Mouse (Mus musculus): Measurements from ENCODE around the gene Isoc2a. TPM values are rescaled to one million over a fixed set of nuclear protein-coding genes. Genes with fewer than 3 reads are reported as not detected.
"Not testable (repeated sequence)": the region's sequence is repeated elsewhere in the genome, so short reads cannot be mapped to it uniquely, and the experiment has no call there.

The Isoc2a gene
- polyA plus RNA-seq, 1 experiment from 2014 or later: 0.89 TPM

DNA sequence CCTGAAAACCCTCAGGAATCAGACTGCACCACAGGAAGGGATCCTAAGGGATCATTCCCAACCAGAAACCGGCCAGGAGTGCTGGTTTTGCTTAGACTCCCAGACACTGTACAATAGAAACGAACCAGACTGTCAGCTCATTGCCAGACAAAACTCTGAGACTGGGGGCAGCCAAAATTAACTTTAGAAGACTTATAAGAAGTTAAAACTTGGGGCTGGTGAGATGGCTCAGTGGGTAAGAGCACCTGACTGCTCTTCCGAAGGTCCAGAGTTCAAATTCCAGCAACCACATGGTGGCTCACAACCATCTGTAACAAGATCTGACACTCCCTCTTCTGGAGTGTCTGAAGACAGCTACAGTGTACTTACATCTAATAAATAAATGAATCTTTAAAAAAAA is 16.0 kb upstream of the Isoc2a start:
- ATAC-seq (ENCODE audit: low read depth); H3K36me3 ChIP-seq (ENCODE audit: control insufficient read depth, insufficient read depth); H3K27ac ChIP-seq (ENCODE audit: low read length); H3K4me3 ChIP-seq (ENCODE audit: low read depth, low read length); H3K9ac ChIP-seq (ENCODE audit: low read depth, low read length); H3K4me1 ChIP-seq (ENCODE audit: control insufficient read depth, low read depth, low read length); H3K9me3 ChIP-seq (replicated peaks; ENCODE audit: control insufficient read depth, low read length); H3K4me2 ChIP-seq (ENCODE audit: low read depth, low read length); H3K27me3 ChIP-seq (ENCODE audit: control insufficient read depth, insufficient read depth, low read depth, low read length): not testable (repeated sequence)
- WGBS (ENCODE audit: insufficient replicate concordance): 50% methylated on average over 3 of the region's 3 CpGs

DNA sequence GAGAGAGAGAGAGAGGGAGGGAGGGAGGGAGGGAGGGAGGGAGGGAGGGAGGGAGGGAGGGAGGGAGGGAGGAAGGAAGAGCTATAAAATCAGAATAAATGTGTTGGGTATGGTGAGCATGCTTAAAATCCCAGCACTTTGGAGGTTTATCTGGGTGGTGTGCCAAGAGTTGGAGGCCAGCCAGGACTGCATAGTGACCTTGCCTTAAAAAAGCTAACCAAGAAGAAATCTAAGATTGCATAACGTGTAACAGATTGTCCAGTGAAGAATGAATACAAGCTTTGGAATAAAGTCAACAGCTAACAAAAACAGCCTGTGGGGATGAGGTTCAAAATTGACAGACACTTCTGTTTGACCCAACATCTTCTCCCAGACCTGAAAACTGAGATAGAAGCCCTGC is 13.9 kb upstream of the Isoc2a start:
- H3K9me3 ChIP-seq (replicated peaks; ENCODE audit: control insufficient read depth, low read length): no peaks in the 10 kb centered on the region
- no peak overlapping the region for H3K9ac ChIP-seq (ENCODE audit: low read depth, low read length)
- H3K36me3 ChIP-seq (ENCODE audit: control insufficient read depth, insufficient read depth): no peaks in the 10 kb centered on the region
- ATAC-seq (ENCODE audit: low read depth): no peak
- WGBS (ENCODE audit: insufficient replicate concordance): 38% methylated on average over 1 of the region's 1 CpGs
- H3K4me1 ChIP-seq (ENCODE audit: control insufficient read depth, low read depth, low read length): peaks cover 6% of the 10 kb centered on the region
- H3K4me2 ChIP-seq (ENCODE audit: low read depth, low read length): no peak overlapping the region
- no peak overlapping the region for H3K4me3 ChIP-seq (ENCODE audit: low read depth, low read length)
- no peaks in the 10 kb centered on the region for H3K27me3 ChIP-seq (ENCODE audit: control insufficient read depth, insufficient read depth, low read depth, low read length)
- H3K27ac ChIP-seq (ENCODE audit: low read length): no peak overlapping the region

DNA sequence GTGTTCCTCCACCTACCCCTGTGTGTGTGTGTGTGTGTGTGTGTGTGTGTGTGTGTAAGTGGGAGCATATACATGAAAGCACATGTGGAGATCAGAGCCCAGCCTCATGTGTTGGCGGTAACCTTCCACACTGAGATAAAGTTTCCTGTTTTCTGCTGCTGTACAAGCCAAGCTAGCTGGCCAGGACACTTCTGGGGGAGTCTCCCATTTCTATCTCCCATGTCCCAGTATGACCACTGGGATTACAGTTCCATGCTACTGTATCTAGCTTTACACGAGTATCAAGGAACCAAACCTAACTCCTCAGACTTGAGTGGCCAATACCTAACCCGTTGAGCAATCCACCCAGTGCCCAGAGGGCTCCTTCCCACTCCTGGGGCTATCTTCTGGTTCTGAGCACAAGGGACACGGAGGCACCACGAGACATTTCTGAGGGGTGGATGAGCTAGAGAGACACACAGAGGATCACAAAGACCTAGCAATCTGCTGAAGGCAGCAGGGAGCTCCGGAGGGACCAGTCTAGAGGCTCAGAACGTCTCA is 13.3 kb upstream of the Isoc2a start:
- no peak overlapping the region for H3K4me2 ChIP-seq (ENCODE audit: low read depth, low read length)
- no peaks in the 10 kb centered on the region for H3K27me3 ChIP-seq (ENCODE audit: control insufficient read depth, insufficient read depth, low read depth, low read length)
- 57% methylated on average over 7 of the region's 7 CpGs for WGBS (ENCODE audit: insufficient replicate concordance)
- ATAC-seq (ENCODE audit: low read depth): no peak
- H3K4me3 ChIP-seq (ENCODE audit: low read depth, low read length): no peak overlapping the region
- no peaks in the 10 kb centered on the region for H3K9me3 ChIP-seq (replicated peaks; ENCODE audit: control insufficient read depth, low read length)
- H3K36me3 ChIP-seq (ENCODE audit: control insufficient read depth, insufficient read depth): no peaks in the 10 kb centered on the region
- no peak overlapping the region for H3K27ac ChIP-seq (ENCODE audit: low read length)
- no peak overlapping the region for H3K9ac ChIP-seq (ENCODE audit: low read depth, low read length)
- peaks cover 6% of the 10 kb centered on the region for H3K4me1 ChIP-seq (ENCODE audit: control insufficient read depth, low read depth, low read length)

DNA sequence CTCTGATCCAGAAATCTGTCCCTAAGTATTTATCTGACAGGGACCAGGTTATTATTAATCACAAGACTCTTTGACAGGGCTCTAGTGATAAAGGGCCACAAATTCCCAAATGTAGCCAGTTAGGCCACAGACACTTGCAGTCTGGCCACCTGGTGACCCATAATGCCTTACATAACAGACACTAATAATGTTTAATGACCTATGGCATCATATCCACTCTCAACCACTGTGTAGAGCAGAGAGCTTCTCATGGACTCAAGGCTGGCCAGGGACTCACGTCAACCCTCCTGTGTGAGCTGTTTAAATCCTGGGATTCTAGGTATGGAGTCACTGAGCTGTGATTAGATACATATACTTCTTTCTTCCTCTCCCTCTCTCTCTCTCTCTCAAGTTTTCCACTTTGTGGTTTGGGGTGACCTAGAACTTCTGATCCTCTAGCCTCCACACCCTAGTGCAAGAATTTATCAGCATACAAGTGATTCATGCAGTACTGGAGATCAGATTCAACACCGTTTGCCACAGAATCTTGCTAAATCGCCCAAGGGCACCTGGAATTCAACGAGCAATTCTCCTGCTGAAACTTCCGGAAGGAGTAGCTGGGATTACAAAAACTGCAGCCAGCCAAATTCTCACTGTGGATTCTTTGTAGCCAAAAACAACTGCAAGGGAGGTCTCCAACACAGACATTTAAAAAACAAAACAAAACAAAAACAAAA is 12.7 kb upstream of the Isoc2a start:
- H3K27ac ChIP-seq (ENCODE audit: low read length): no peak overlapping the region
- WGBS (ENCODE audit: insufficient replicate concordance): 65% methylated on average over 5 of the region's 5 CpGs

DNA sequence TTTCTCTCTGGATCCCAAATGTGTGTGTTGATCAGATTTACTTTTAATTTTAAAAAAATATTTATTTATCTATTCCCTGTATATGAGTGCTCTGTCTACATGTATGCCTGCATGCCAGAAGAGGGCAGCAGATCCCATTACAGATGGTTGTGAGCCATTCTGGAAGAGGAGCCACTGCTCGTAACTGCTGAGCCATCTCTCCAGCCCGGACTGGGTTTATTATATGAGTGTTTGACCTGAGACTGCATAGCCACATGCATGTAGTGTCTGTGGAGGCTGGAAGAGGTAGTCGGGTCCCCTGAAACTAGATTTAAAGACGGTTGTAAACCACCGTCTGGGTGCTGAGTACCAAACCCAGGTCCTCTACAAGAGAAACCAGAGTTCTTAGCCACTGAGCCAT is 11.9 kb upstream of the Isoc2a start:
- no peaks in the 10 kb centered on the region for H3K9me3 ChIP-seq (replicated peaks; ENCODE audit: control insufficient read depth, low read length)
- H3K4me1 ChIP-seq (ENCODE audit: control insufficient read depth, low read depth, low read length): peaks cover 6% of the 10 kb centered on the region
- 58% methylated on average over 5 of the region's 5 CpGs for WGBS (ENCODE audit: insufficient replicate concordance)
- H3K9ac ChIP-seq (ENCODE audit: low read depth, low read length): no peak overlapping the region; the same call in 1 of the 2 replicates
- peak overlapping the region; percentile 71 for H3K4me3 ChIP-seq (ENCODE audit: low read depth, low read length)
- no peak overlapping the region for H3K27ac ChIP-seq (ENCODE audit: low read length)
- no peaks in the 10 kb centered on the region for H3K36me3 ChIP-seq (ENCODE audit: control insufficient read depth, insufficient read depth)
- no peak for ATAC-seq (ENCODE audit: low read depth)
- H3K4me2 ChIP-seq (ENCODE audit: low read depth, low read length): peak overlapping the region; percentile 54
- H3K27me3 ChIP-seq (ENCODE audit: control insufficient read depth, insufficient read depth, low read depth, low read length): no peaks in the 10 kb centered on the region

More for the DNA sequence above, 12.7 kb upstream of the Isoc2a start:
- Histone ChIP-seq H3K36me3 (ENCODE audit: control insufficient read depth, insufficient read depth) (no peaks in the 10 kb centered on the region), H3K9me3 (replicated peaks; ENCODE audit: control insufficient read depth, low read length) (no peaks in the 10 kb centered on the region), H3K4me3 (ENCODE audit: low read depth, low read length) (no peak overlapping the region), H3K9ac (ENCODE audit: low read depth, low read length) (no peak overlapping the region), H3K4me2 (ENCODE audit: low read depth, low read length) (no peak overlapping the region), H3K4me1 (ENCODE audit: control insufficient read depth, low read depth, low read length) (peaks cover 6% of the 10 kb centered on the region), H3K27me3 (ENCODE audit: control insufficient read depth, insufficient read depth, low read depth, low read length) (no peaks in the 10 kb centered on the region)
- no peak for ATAC-seq (ENCODE audit: low read depth)

DNA sequence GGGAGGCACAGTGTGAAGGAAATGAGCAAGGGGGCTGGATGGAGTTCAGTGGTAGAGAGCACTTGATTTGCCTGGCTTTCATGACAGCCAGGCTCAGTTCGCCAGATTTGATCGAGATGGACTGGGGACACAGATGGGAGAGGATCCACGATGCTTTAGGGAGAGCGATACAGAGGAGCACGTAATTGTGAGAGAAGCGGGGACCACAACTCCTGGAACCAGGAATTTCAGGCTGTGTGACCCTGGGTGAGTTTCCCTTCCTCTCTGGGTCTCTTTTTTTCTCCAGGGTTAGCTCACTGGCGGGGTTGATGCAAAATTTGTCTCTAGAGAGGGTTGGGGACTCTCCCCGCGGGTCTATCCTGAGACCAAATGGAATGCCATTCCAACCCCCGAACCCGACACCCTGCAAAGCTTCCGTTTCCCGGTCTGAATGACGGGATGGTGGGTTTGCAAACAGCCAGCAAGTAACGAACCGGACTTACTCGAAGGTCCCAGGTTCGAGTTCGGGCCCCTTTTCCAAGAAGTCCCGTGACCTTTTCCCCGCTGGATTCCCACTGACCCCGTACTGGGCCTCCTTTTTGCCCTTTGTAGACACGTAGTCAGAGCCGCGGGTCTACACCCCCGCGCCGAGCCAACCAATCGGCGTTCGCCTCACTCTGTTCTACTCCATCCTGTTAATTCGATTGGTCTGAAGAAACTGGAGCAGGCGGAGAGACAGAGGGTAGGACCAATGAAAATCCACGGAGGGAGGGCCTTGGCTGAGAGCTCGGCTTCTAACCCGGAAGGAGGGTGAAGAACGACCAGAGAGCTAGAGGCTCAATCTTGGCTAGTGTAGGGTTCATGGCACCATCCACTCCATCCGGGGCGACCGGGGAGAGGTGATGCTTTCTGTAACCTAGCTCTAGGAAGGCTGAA is 11.1 kb upstream of the Isoc2a start:
- Histone ChIP-seq H3K4me2 (ENCODE audit: low read depth, low read length) (peak overlapping the region; percentile 63), H3K4me1 (ENCODE audit: control insufficient read depth, low read depth, low read length) (peaks cover 6% of the 10 kb centered on the region), H3K36me3 (ENCODE audit: control insufficient read depth, insufficient read depth) (no peaks in the 10 kb centered on the region), H3K27me3 (ENCODE audit: control insufficient read depth, insufficient read depth, low read depth, low read length) (no peaks in the 10 kb centered on the region), H3K9ac (ENCODE audit: low read depth, low read length) (peak overlapping the region; percentile 78), H3K4me3 (ENCODE audit: low read depth, low read length) (peak overlapping the region; percentile 71), H3K27ac (ENCODE audit: low read length) (peak overlapping the region; percentile 43), H3K9me3 (replicated peaks; ENCODE audit: control insufficient read depth, low read length) (no peaks in the 10 kb centered on the region)
- ATAC-seq (ENCODE audit: low read depth): peak; percentile 100
- 5% methylated on average over 40 of the region's 40 CpGs for WGBS (ENCODE audit: insufficient replicate concordance)

DNA sequence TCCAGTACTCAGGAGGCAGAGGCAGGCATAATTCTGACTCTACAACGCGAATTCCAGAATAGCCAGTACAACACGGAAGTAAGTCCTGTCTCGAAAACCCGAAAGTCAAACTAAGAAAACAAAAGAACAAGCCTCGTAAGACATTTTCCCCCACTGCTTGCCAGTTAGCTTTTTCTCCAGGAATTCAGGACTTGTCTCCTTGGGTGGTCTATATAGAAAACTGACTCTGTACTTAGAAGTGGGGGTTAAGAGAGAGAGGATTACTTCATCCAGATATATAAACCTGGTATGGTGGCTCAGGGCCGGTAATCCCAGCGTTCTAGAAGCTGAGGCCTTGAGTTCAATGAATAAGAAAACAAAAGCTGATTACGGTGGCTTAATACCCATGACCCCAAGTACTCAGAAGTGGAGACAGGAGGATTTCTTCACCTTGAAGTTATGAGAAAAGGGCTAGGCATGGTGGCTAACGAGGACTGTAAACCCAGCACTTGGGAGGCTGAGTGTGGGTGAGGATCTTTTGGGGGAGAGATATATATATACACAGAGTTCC is 10.2 kb upstream of the Isoc2a start:
- H3K9me3 ChIP-seq (replicated peaks; ENCODE audit: control insufficient read depth, low read length): no peaks in the 10 kb centered on the region
- no peak for ATAC-seq (ENCODE audit: low read depth)
- H3K4me2 ChIP-seq (ENCODE audit: low read depth, low read length): peak overlapping the region; percentile 63
- no peaks in the 10 kb centered on the region for H3K27me3 ChIP-seq (ENCODE audit: control insufficient read depth, insufficient read depth, low read depth, low read length)
- peak overlapping the region; percentile 71 for H3K4me3 ChIP-seq (ENCODE audit: low read depth, low read length)
- H3K9ac ChIP-seq (ENCODE audit: low read depth, low read length): peak overlapping the region; percentile 78
- H3K4me1 ChIP-seq (ENCODE audit: control insufficient read depth, low read depth, low read length): peaks cover 6% of the 10 kb centered on the region
- no peaks in the 10 kb centered on the region for H3K36me3 ChIP-seq (ENCODE audit: control insufficient read depth, insufficient read depth)
- whole genome bisulfite sequencing (ENCODE audit: insufficient replicate concordance): 32% methylated on average over 10 of the region's 10 CpGs
- H3K27ac ChIP-seq (ENCODE audit: low read length): peak overlapping the region; percentile 43; the same call in 1 of the 2 replicates

DNA sequence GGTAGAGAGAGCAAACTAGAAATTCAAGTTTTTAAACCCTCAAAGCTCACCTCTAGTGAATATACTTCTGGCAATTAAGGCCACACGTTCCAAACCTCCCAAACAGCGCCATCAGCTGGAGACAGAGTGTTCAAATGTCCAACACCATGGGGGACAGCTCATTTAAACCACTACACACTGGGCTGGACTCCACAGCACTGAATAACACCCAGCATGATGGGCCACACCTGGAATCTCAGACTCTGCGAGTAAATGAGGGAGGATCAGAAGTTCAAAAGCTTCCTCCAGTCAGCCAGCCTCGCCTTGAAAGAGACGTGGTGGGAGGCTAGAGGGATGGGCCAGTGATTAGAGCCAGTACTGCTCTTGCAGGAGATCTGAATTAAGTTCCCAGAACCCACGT is 6.8 kb upstream of the Isoc2a start, which contains the start of gene Isoc2b:
Isoc2b (minus strand) TSS at position 126 of the 400 bp plus-strand sequence.
- Histone ChIP-seq H3K27ac (ENCODE audit: low read length) (no peak within 1 kb of the TSS), H3K4me1 (ENCODE audit: control insufficient read depth, low read depth, low read length) (peaks cover 6% of the 10 kb centered on the region), H3K9ac (ENCODE audit: low read depth, low read length) (no peak within 1 kb of the TSS), H3K27me3 (ENCODE audit: control insufficient read depth, insufficient read depth, low read depth, low read length) (no peaks in the 10 kb centered on the region), H3K4me2 (ENCODE audit: low read depth, low read length) (no peak within 1 kb of the TSS), H3K9me3 (replicated peaks; ENCODE audit: control insufficient read depth, low read length) (no peaks in the 10 kb centered on the region), H3K4me3 (ENCODE audit: low read depth, low read length) (no peak within 1 kb of the TSS), H3K36me3 (ENCODE audit: control insufficient read depth, insufficient read depth) (no peaks in the 10 kb centered on the region)
- ATAC-seq (ENCODE audit: low read depth): no peak
- 41% methylated on average over 6 of the region's 6 CpGs for WGBS (ENCODE audit: insufficient replicate concordance)
